Mouse (Mus musculus) hindbrain, embryonic 11.5 days (tissue): Measurements from ENCODE around the gene Mocs2. TPM values are rescaled to one million over a fixed set of nuclear protein-coding genes. Genes with fewer than 3 reads are reported as not detected.
A peak's percentile ranks its signal among the peaks of the same experiment; 100 is the strongest.

Source experiments
- ATAC-seq: fragments of 200-750 bp; cut with Nextera tagmentation; 2 replicates; pipeline ENCODE4 v1.8.0; 2017; ENCODE audit warnings: mild to moderate bottlenecking, moderate TSS enrichment, moderate library complexity; ENCODE audit not compliant: low FRiP score
- DNase-seq: peaks from one replicate; pipeline ENCODE4 v3.0.0-alpha.2; 2015; ENCODE audit warnings: low spot score
- H3K27ac ChIP-seq: fragments of 300-500 bp; sonication (generic); 2 replicates; pipeline ENCODE4 v1.5.1; 2014; ENCODE audit warnings: mild to moderate bottlenecking, low read depth, low read length
- H3K27me3 ChIP-seq: fragments of 300-500 bp; sonication (generic); 2 replicates; pipeline ENCODE4 v1.6.1; 2014; ENCODE audit warnings: mild to moderate bottlenecking, low read length, moderate library complexity, mixed read lengths; ENCODE audit not compliant: control insufficient read depth, insufficient read depth
- H3K36me3 ChIP-seq: fragments of 300-500 bp; sonication (generic); 2 replicates; pipeline ENCODE4 v1.6.1; 2014; ENCODE audit warnings: mild to moderate bottlenecking, low read length, moderate library complexity, mixed read lengths; ENCODE audit not compliant: control insufficient read depth, insufficient read depth
- H3K4me1 ChIP-seq: fragments of 300-500 bp; sonication (generic); replicated peaks from 2 replicates; pipeline ENCODE4 v1.6.1; 2014; ENCODE audit warnings: low read length, mixed read lengths; ENCODE audit not compliant: control insufficient read depth, insufficient read depth
- H3K4me2 ChIP-seq: fragments of 300-500 bp; sonication (generic); replicated peaks from 2 replicates; pipeline ENCODE4 v1.6.1; 2014; ENCODE audit warnings: mild to moderate bottlenecking, low read depth, low read length
- H3K4me3 ChIP-seq: fragments of 300-500 bp; sonication (generic); 2 replicates; pipeline ENCODE4 v1.5.1; 2014; ENCODE audit warnings: low read depth, low read length
- H3K9ac ChIP-seq: fragments of 300-500 bp; sonication (generic); 2 replicates; pipeline ENCODE4 v1.6.1; 2014; ENCODE audit warnings: low read depth, low read length
- H3K9me3 ChIP-seq: fragments of 300-500 bp; sonication (generic); 2 replicates; pipeline ENCODE4 v1.6.1; 2016; ENCODE audit warnings: low read length; ENCODE audit not compliant: control insufficient read depth
- WGBS: fragments of 180-500 bp; shearing (Covaris S2); extraction: QIAGEN DNeasy Blood & Tissue Kit; methylation state at CpG from one replicate; pipeline ENCODE4 v1.1.7; 2014; 5-methylcytosine and 5-hydroxymethylcytosine counted together
- polyA plus RNA-seq: library from polyadenylated mRNA; unstranded; fragments of >200 nt; fragmentation: Nextera tagmentation; extraction: Ambion mirVana; gene quantifications from 2 replicates; pipeline ENCODE4 v1.2.1, GENCODE M21; 2014

Mocs2 gene
- 80.3 and 83.4 TPM in 2 replicates for polyA plus RNA-seq

- Histone ChIP-seq H3K4me1 (no peaks in the 10 kb centered on the region; the same call in 1 of the 2 replicates), H3K36me3 (no peaks in the 10 kb centered on the region), H3K4me3 (peak within 1 kb of the TSS; percentile 71), H3K27ac (no peak within 1 kb of the TSS), H3K4me2 (peak within 1 kb of the TSS; percentile 53), H3K27me3 (no peaks in the 10 kb centered on the region), H3K9me3 (no peaks in the 10 kb centered on the region), H3K9ac (peak within 1 kb of the TSS; percentile 75)
- DNase-seq (peak; percentile 97), ATAC-seq (peak; percentile 98)
- 1% methylated on average over 39 of the region's 39 CpGs for WGBS
These were observed at the start of gene Mocs2 for GRCm38 (mm10) chr13:114817751-114818360. Mocs2 (plus strand) TSS chr13:114818236.

- Histone ChIP-seq H3K4me3 (no peak overlapping the region), H3K4me2 (no peak overlapping the region), H3K36me3 (no peaks in the 10 kb centered on the region), H3K27ac (no peak overlapping the region), H3K9me3 (no peaks in the 10 kb centered on the region), H3K9ac (no peak overlapping the region), H3K27me3 (no peaks in the 10 kb centered on the region), H3K4me1 (no peaks in the 10 kb centered on the region)
- DNase-seq: peak; percentile 24
- ATAC-seq: no peak
- WGBS: 83% methylated on average over 1 of the region's 1 CpGs
These were observed 26.5 kb upstream of the Mocs2 start for GRCm38 (mm10) chr13:114791511-114791910.

GRCm38 (mm10) chr13:114793250-114794030 lies 24.6 kb upstream of the Mocs2 start:
- H3K9me3 ChIP-seq: no peaks in the 10 kb centered on the region
- H3K4me2 ChIP-seq: no peak overlapping the region
- H3K4me3 ChIP-seq: no peak overlapping the region
- WGBS: 48% methylated on average over 6 of the region's 6 CpGs
- H3K4me1 ChIP-seq: no peaks in the 10 kb centered on the region
- no peak overlapping the region for H3K27ac ChIP-seq
- H3K9ac ChIP-seq: no peak overlapping the region
- H3K27me3 ChIP-seq: no peaks in the 10 kb centered on the region
- DNase-seq (peak; percentile 75), ATAC-seq (peak; percentile 49; the same call in 1 of the 2 replicates)
- H3K36me3 ChIP-seq: no peaks in the 10 kb centered on the region

GRCm38 (mm10) chr13:114801857-114802256 lies 16.2 kb upstream of the Mocs2 start:
- Histone ChIP-seq H3K4me2 (no peak overlapping the region), H3K9me3 (no peaks in the 10 kb centered on the region), H3K36me3 (no peaks in the 10 kb centered on the region), H3K9ac (no peak overlapping the region), H3K4me3 (no peak overlapping the region), H3K27ac (no peak overlapping the region), H3K27me3 (no peaks in the 10 kb centered on the region), H3K4me1 (no peaks in the 10 kb centered on the region)
- 82% methylated on average over 3 of the region's 3 CpGs for WGBS
- no peak for DNase-seq
- no peak for ATAC-seq

- ATAC-seq: no peak
- Histone ChIP-seq H3K36me3 (no peaks in the 10 kb centered on the region), H3K9ac (no peak overlapping the region), H3K9me3 (no peaks in the 10 kb centered on the region), H3K27ac (no peak overlapping the region), H3K4me1 (no peaks in the 10 kb centered on the region), H3K4me2 (no peak overlapping the region), H3K4me3 (no peak overlapping the region), H3K27me3 (no peaks in the 10 kb centered on the region)
- no peak for DNase-seq
- 75% methylated on average over 2 of the region's 2 CpGs for WGBS
These were observed 15.1 kb upstream of the Mocs2 start for GRCm38 (mm10) chr13:114802971-114803370.

- H3K4me3 ChIP-seq: no peak overlapping the region
- 94% methylated on average over 5 of the region's 5 CpGs for WGBS
- H3K36me3 ChIP-seq: no peaks in the 10 kb centered on the region
- no peaks in the 10 kb centered on the region for H3K27me3 ChIP-seq
- ATAC-seq: no peak
- no peaks in the 10 kb centered on the region for H3K9me3 ChIP-seq
- DNase-seq: no peak
- no peaks in the 10 kb centered on the region for H3K4me1 ChIP-seq
- no peak overlapping the region for H3K9ac ChIP-seq
- H3K27ac ChIP-seq: no peak overlapping the region
- H3K4me2 ChIP-seq: no peak overlapping the region
These were observed 8.3 kb upstream of the Mocs2 start for GRCm38 (mm10) chr13:114809624-114810210.

GRCm38 (mm10) chr13:114818513-114818912 lies 477 bp downstream of the Mocs2 start:
- no peaks in the 10 kb centered on the region for H3K36me3 ChIP-seq
- H3K9me3 ChIP-seq: no peaks in the 10 kb centered on the region
- H3K4me1 ChIP-seq: no peaks in the 10 kb centered on the region; the same call in 1 of the 2 replicates
- H3K27me3 ChIP-seq: no peaks in the 10 kb centered on the region
- no peak overlapping the region for H3K27ac ChIP-seq
- H3K9ac ChIP-seq: peak overlapping the region; percentile 75
- 32% methylated on average over 9 of the region's 9 CpGs for WGBS
- ATAC-seq (peak; percentile 78), DNase-seq (no peak)
- peak overlapping the region; percentile 53 for H3K4me2 ChIP-seq
- H3K4me3 ChIP-seq: peak overlapping the region; percentile 71

GRCm38 (mm10) chr13:114822871-114823270 lies 4.8 kb downstream of the Mocs2 start:
- Histone ChIP-seq H3K27me3 (no peaks in the 10 kb centered on the region), H3K4me1 (no peaks in the 10 kb centered on the region; the same call in 1 of the 2 replicates), H3K4me3 (no peak overlapping the region), H3K27ac (no peak overlapping the region), H3K4me2 (no peak overlapping the region), H3K9ac (no peak overlapping the region), H3K36me3 (no peaks in the 10 kb centered on the region), H3K9me3 (no peaks in the 10 kb centered on the region)
- WGBS: 92% methylated on average over 2 of the region's 2 CpGs
- no peak for DNase-seq
- no peak for ATAC-seq
